Mouse (Mus musculus): ENCODE results near the gene Kif26b. TPM values are rescaled to one million over a fixed set of nuclear protein-coding genes. Genes with fewer than 3 reads are reported as not detected.

Kif26b gene
- polyA plus RNA-seq, 1 experiment: 3.5 TPM

- no peak for DNase-seq (ENCODE audit: extremely low spot score in 1 of 2, low spot score in 1 of 2)
Measured at GRCm38 (mm10) chr1:178646589-178646988, 117.7 kb downstream of the Kif26b start.

- DNase-seq (ENCODE audit: extremely low spot score in 1 of 2, low spot score in 1 of 2): no peak
Measured at GRCm38 (mm10) chr1:178655525-178655924, 126.6 kb downstream of the Kif26b start.

DNA sequence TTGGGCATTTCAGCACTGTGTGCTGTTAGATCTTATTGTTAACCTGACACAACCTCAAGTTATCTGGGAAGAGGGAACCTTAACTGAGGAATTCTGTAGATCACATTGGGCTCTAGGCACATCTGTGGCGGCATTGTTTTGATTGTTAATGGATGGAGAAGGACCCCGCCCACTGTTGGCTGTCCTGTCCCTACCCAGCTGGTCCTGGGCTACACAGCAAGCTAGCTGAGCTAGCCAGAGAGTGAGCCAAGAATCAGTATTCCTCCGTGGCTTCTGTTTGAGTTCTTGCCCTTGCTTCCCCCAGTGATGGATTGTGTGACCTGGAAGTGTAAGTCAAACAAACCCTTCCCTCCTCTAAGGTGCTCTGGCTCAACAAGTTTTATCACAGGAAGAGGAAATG, 132.1 kb downstream of the Kif26b start:
- DNase-seq (ENCODE audit: extremely low spot score in 1 of 2, low spot score in 1 of 2): no peak

- DNase-seq (ENCODE audit: extremely low spot score in 1 of 2, low spot score in 1 of 2): no peak
Measured at GRCm38 (mm10) chr1:178661556-178661955, 132.6 kb downstream of the Kif26b start.

DNA sequence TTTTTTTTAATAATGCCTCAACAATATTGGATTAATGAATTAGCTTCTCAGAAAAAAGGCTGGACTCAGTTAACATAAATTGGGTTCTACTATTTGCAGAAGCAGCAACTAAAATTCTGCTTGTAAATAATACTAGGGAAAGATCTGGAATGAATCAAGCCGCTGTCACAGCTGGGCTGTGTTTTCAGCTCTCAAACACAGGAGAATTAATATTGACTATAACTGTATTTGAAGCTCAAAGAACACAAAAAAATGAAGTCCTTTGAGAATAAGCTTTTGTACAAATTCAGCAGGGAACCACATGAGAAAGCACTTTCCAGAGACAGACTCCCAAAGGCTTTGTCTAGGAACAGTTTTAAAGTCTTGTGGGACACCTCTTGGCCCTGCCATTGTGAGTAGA, 134.6 kb downstream of the Kif26b start:
- DNase-seq (ENCODE audit: extremely low spot score in 1 of 2, low spot score in 1 of 2): no peak

DNA sequence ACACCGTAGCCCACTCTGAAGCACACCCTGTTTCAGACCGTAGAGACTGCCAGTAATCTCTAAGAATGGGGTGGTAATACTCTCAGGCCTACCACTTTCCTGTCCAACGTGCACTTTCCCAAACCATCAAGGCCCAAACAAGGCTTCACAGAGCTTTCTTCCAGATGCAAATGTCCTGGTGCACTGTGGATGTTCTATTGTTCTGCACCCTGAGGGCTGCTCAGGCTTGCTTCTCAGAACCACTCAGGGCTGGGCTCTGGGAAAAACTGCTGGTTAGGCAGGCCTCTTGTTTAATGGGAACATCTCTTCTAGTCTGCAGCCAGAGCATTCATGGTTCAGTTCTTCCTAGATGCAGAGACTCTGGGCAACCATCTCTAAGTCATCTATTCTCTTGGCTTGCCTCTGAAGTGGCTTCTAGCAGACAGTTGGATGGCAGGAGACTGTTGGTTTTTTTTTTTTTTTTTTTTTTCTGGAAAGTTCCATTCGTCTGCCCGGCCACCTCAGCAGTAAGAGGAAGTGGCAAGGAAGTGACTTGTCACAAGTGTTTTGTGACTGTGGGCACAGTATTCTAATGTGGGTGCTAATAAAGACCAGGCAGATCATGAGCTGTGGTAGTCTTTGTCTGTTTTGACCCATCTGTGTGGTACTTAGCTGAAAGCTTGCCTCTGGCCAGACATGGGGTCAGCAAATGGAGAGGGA, 135.5 kb downstream of the Kif26b start:
- DNase-seq (ENCODE audit: extremely low spot score in 1 of 2, low spot score in 1 of 2): no peak

GRCm38 (mm10) chr1:178666524-178666923, 137.6 kb downstream of the Kif26b start:
- DNase-seq (ENCODE audit: extremely low spot score in 1 of 2, low spot score in 1 of 2): no peak

DNA sequence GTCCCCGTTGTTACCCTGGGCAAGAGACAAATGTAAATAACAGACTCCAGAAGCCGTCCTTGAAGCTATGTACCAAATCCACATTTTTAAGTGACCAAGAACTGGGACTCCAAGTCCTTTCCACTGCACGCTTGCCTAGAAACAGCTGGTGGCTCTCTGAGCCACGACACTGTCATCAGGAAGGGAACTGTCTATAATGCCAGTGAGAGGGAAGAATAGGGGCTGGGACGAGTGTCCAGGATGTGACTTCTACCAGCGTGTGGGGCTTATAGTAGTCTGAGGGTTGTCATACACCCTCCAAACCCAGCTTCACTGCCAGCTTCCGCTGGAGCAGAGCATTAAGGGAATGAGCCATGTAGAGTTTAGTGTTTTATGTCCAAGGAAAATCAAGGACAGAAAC, 138.9 kb downstream of the Kif26b start:
- DNase-seq (ENCODE audit: extremely low spot score in 1 of 2, low spot score in 1 of 2): no peak

DNA sequence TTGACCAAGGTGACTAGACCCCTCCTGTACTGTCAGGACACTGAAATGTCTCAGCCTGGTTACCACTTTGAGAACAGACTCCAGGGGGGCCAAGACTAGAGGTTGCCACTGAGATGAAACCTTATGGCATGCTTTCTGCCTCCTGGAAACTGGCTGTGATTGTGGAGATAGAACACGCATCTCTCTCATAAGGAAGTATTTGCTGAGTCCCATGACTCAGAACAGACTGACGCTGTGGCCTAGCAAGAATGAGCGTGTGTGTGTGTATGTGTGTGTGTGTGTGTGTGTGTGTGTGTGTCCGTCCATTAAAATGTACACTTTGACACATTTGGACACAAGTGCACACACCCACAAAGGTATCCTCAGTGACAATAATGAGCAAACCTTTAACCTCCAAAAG, 140.0 kb downstream of the Kif26b start:
- DNase-seq (ENCODE audit: extremely low spot score in 1 of 2, low spot score in 1 of 2): no peak

- no peak for DNase-seq (ENCODE audit: extremely low spot score in 1 of 2, low spot score in 1 of 2)
Measured at GRCm38 (mm10) chr1:178673051-178673450, 144.1 kb downstream of the Kif26b start.

GRCm38 (mm10) chr1:178673506-178673905, 144.6 kb downstream of the Kif26b start:
- DNase-seq (ENCODE audit: extremely low spot score in 1 of 2, low spot score in 1 of 2): no peak

DNA sequence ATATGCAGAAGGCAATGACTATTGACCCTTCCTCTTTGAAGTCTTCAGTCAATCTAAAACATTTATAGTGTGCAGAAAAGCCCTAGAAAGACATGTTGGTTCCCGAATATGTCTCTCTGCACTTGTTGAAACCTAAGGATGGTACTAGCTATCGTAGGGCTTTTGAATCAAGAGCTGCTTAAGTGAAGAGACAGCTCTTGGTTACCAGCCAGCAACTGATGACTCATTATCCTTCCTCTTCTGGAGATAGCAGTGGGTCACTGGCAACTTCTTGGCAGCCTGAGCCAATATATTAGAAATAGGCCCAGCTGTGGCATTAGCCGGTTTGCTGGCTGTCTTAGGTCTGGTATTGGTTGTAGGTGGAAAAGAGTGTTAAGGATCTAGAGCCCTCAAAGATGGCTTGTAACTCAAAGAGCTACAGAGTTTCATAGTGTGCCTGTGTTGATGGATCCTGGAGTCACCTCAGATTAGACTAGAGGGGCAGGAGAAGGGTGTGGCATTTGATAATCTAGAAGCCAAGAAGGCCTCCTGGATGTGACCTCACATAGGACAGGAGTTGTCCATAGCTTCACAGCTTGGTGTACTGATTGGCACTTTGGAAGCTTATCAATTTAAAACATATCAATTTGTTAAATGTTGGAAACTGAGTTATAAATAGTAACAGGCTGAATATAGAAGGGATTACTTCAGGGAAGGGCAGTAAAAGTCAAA, 146.8 kb downstream of the Kif26b start:
- DNase-seq (ENCODE audit: extremely low spot score in 1 of 2, low spot score in 1 of 2): peak in 1 of 2 experiments; percentile 20

DNA sequence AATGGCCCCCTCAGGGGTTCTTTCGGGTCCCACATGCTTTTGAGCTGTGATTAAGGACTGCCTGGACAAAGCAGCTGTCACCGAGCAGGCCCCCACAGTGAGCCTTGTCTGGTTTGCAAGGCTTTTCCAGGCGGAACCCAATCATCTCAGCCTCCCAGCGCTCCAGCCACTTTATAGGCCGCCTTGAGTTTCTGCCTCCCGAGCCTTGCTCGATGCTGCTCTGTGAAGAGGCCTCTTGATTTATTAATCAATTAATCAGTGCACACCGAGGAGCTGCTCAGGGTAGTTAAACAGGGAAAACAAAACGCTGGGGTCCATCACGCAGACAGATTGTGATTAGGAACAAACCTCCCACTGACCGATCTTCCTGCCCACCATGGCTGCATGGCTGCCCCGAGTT, 148.2 kb downstream of the Kif26b start:
- no peak for DNase-seq (ENCODE audit: extremely low spot score in 1 of 2, low spot score in 1 of 2)

DNA sequence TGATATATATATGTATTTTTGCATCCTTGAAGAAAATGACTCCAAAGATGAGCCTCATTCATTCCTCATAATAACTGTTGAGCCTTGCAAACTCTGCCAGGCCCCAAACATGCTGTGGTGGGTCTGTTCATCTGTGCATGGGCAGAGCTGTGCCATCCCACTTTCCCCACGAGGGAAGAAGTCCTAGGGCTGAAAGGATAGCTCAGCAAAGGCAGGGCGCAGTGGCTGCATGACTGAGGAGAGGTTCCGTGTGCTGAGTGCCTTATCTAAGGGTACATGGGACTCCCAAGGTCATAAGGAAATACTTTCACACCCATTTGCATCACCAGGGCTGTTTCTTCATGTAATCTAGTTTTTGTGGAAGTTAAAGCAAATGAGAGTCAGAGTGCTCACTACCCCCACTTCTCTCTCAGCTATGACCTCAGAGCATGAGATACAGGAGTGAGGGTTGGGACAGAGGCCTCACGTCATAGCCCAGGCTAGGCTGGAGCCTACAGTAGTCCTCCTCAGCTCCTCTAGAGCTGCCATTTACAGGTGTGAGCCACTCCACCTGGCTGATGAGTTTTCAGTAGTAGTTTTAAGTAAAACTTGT, 148.8 kb downstream of the Kif26b start:
- DNase-seq (ENCODE audit: extremely low spot score in 1 of 2, low spot score in 1 of 2): no peak

- peak; percentile 8 to 76 for DNase-seq (ENCODE audit: extremely low spot score in 1 of 2, low spot score in 1 of 2)
Measured at GRCm38 (mm10) chr1:178683631-178684030, 154.7 kb downstream of the Kif26b start.

- no peak for DNase-seq (ENCODE audit: extremely low spot score in 1 of 2, low spot score in 1 of 2)
Measured at GRCm38 (mm10) chr1:178684991-178685680, 156.2 kb downstream of the Kif26b start.

GRCm38 (mm10) chr1:178686881-178687280, 158.0 kb downstream of the Kif26b start:
- no peak for DNase-seq (ENCODE audit: extremely low spot score in 1 of 2, low spot score in 1 of 2)

DNA sequence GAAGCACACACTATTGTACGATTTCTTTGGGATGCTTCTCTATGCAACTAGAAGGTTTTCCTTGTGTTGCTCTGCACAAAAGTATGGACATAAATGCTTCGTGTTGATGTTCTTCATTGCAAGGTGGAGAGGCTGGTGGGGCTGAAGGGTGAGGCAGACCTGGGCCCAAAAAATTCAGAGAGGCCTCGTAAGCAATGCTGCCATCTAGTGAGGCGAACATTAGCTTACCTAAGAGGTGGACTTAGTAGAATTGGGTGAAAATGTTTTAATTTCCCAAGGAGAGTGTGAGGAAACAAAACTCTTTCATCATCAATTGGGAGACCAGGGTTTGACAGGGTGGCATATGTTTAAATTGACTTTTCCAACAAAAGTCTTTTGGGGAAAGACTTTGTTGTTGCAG, 160.6 kb downstream of the Kif26b start:
- peak in 1 of 2 experiments; percentile 23 for DNase-seq (ENCODE audit: extremely low spot score in 1 of 2, low spot score in 1 of 2)

- no peak for DNase-seq (ENCODE audit: extremely low spot score in 1 of 2, low spot score in 1 of 2)
Measured at GRCm38 (mm10) chr1:178691679-178692078, 162.8 kb downstream of the Kif26b start.

DNA sequence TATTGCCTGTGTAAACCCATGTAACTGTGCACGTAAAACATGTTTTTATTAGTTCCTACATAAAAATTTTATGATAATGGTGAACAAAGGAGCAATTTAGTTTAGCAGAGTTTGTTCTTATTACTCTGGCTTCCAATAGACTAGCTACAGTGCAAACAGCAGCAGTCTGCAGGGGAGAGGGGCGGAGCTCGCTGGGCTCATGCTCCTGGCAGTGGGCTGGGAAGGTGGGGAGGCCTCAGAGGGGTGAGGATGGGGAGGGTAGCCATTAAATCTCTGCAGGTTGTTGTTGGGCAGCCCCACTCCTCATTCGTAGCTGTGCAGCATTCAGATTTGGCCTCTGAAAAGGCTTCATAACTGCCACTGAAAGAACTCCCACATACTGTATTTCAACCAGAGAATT, 171.2 kb downstream of the Kif26b start:
- no peak for DNase-seq (ENCODE audit: extremely low spot score in 1 of 2, low spot score in 1 of 2)

GRCm38 (mm10) chr1:178703496-178703895, 174.6 kb downstream of the Kif26b start:
- DNase-seq (ENCODE audit: extremely low spot score in 1 of 2, low spot score in 1 of 2): no peak

Measured in frontal cortex, adult 2 months (tissue).